Mouse (Mus musculus): ENCODE results near the gene Taf11. TPM values are rescaled to one million over a fixed set of nuclear protein-coding genes. Genes with fewer than 3 reads are reported as not detected.

The Taf11 gene
- 10 to 100 TPM; 22.9 to 24.7 TPM for total RNA-seq (2021)
- long read RNA-seq, experiment 1, transcript Taf11-201 (5 exons, 1,220 nt), result major isoform, 12 of 16 reads
- long read RNA-seq, experiment 1, partial matches to known transcripts, result 0 of 16 reads
- long read RNA-seq, experiment 1, other reads (novel, unspliced or antisense), result 4 of 16 reads
- long read RNA-seq, experiment 2, partial matches to known transcripts, result 0 of 2 reads
- long read RNA-seq, experiment 2, other reads (novel, unspliced or antisense), result 2 of 2 reads

GRCm38 (mm10) chr17:27909622-27910500 is at the start of gene Taf11:
Gene Taf11 (minus strand): TSS chr17:27909844.
- peak in 1 of 2 experiments; percentile 54 for DNase-seq

DNA sequence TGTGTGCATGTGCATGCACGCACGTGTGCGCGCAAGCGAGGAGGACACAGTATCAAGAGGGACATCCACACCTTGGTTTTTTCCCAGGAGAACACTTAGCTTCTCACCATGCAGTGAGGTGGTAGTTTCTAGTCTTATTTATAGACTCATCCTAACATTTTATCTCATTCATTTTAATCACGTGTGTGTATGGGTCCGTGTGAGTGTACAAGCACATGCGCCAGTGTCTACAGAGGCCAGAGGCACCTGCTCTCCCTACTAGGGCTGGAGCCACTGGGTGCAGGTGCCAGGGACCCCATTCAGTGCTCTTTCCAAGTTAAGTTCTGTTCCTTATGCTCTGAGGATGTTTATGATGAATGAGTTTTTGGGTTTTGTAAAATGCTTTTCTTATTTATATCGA is 48.0 kb upstream of the Taf11 start:
- DNase-seq, result peak in 1 of 2 experiments; percentile 28

- peak in 1 of 2 experiments; percentile 48 for DNase-seq
Measured at GRCm38 (mm10) chr17:27954629-27955402, 45.2 kb upstream of the Taf11 start.

- no peak for DNase-seq
Measured at GRCm38 (mm10) chr17:27953136-27953535, 43.5 kb upstream of the Taf11 start.

DNA sequence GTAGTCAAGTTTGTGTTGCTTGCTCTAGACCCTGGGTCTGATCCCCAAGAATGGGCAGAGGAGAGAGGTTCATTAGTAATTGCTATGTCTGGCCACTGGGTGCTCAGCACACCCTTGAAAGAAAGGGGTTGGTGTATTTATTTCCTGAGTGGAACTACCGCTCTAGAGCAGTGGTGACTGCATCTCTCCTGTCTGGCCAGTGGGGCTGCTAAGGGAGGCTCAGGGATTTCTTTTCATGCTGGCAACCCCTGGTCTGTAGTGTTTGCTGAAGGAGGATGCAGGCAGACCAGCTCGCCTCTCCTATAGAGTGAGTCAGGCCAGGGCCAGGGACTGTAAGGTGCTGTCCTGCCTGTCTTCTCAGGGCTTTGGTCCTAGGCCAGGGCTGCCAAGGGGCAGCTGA is 37.5 kb upstream of the Taf11 start:
- no peak for DNase-seq

DNA sequence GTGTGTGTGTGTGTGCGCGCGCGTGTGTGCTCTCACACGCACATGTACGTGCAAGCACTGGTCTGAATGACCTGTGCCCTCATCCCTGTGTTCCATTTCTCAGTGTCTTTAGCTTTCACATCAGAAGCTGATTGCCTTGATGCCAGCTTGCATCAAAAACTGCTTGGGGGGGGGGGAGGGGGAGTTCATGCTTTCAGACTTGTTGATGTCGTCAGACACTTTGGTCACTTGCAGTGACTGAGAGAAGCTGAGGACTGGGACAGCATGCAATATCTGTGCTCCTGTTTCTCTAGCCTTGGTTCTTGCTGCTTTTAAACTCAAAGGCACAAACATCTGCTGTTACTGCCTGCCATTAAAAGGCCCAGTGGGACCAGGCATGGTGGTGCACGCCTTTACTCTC is 36.7 kb upstream of the Taf11 start:
- DNase-seq, result no peak

DNA sequence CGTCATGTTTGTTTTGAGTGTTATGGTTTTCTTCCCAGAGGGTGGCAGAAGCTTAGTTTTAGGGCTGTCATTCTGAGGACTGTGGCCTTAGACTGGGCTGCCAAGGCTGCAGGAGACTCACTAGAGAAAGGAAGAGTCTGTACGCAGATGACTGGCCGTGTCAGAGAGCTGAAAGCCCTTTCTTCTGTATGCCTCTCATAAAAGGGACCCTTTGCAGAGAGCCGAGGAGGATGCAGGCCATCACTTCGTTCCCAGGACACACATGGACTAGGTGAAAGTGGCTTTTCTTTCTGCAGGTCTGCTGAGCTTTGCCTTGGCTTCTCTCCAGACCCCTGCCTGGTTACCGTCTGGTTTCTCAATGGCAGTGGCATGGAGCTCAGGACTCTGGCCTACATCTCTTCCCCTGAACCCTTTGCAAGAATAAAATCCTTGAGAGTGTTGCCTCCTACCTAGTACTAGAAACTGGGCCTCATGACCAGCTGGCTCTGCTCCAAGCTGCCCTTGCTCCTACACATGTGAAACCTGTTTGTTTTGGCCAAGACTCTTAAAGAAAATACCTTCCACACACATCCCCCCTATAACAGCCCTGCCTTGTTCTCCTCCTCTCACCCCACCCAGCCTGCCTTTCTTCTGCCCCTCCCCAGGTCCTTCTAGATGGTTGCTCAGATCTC is 36.0 kb upstream of the Taf11 start:
- DNase-seq, result peak in 1 of 2 experiments; percentile 52

- no peak for DNase-seq
Measured at GRCm38 (mm10) chr17:27942131-27942530, 32.5 kb upstream of the Taf11 start.

DNA sequence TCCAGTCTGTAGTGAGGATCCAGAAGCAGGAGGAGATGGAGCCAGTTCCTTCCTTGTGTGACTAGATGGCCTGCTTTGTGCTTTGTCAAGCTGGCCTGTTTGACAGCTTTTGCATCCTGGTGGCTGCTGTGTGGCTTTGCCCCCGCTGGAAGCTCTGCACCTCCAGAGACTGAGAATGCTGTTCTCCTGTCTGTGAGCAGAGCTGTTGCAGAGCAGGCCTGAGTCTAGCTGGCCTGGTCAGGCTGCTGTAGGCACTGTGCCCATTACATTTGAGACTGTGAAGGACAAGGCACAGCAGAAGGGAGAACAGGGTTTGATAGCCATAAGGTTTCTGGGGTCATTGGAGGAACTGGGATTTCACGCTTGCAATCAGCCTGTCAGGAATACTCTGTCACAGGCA is 32.1 kb upstream of the Taf11 start:
- no peak for DNase-seq

GRCm38 (mm10) chr17:27941178-27941577 is 31.5 kb upstream of the Taf11 start:
- no peak for DNase-seq

DNA sequence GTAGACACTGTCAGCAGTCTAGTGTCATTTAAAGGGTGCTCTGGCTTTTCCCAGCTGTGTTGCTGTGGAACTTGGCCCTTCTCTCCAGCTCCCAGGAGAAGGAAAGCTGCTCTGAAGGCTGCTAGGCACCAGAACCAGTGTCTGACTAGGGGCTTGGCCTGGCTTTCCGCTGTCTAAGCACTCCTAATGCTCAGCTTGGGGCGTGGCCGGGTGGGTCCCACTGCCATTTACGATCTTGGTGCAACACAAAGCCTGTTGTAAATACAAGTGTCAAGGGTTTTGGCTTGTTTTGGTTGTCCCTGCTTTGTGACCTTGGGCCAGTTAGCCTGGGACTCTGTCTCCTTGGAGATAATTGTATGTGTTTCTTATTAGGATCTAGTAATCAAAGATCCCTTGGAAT is 30.7 kb upstream of the Taf11 start:
- peak in 1 of 2 experiments; percentile 32 for DNase-seq

GRCm38 (mm10) chr17:27939028-27939427 is 29.4 kb upstream of the Taf11 start:
- DNase-seq, result peak in 1 of 2 experiments; percentile 29

GRCm38 (mm10) chr17:27938121-27938754 is 28.6 kb upstream of the Taf11 start:
- peak in 1 of 2 experiments; percentile 57 for DNase-seq

DNA sequence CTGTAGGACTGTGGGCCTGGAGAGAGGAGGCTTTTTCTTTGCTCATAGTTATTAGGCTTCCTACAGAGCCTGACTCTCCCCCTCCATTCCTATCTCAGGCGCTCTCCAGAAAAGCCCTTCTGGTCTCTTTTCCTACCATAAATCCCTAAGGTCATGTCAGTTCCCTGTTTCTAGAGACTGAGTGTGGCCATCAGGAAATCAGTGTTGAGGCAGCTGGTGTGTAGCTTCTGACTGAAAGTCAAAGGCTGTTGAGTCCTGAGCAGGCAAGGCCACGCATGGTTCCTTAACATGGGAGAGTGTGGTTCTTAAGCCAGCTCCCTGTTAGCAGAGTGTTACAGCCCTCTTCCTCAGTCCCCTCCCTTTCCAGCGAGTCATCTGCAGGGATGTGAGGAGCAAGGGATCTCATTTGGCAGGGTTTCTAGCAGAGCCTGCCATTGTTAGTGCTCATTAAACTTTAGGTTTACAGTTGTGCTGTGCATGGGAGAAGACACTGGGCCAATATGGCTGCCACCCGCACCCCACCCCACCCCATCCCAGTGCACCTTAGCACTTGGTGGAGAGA is 27.5 kb upstream of the Taf11 start:
- DNase-seq, result no peak

GRCm38 (mm10) chr17:27935091-27935490 is 25.4 kb upstream of the Taf11 start:
- DNase-seq, result peak in 1 of 2 experiments; percentile 35

GRCm38 (mm10) chr17:27934136-27934910 is 24.7 kb upstream of the Taf11 start:
- DNase-seq, result no peak

DNA sequence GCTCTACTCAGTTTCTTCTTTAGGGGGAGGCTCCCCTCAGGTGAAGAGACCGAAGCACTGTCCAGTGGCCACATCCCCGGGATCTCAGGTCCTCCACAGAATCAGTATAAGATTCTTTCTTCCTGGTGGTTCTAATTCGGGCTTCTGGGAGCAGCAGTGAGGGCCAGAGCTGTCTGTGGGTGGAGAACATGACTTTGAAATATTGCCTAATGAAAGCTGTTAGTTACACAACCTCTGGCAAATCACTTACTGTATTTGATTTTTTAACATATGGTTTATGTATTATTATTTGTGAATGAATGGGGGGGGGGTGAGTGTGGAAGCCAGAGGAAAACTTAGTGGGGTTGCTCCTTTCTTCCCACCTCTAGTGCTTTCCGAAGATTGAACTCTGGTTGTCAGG is 22.2 kb upstream of the Taf11 start:
- DNase-seq, result no peak

DNA sequence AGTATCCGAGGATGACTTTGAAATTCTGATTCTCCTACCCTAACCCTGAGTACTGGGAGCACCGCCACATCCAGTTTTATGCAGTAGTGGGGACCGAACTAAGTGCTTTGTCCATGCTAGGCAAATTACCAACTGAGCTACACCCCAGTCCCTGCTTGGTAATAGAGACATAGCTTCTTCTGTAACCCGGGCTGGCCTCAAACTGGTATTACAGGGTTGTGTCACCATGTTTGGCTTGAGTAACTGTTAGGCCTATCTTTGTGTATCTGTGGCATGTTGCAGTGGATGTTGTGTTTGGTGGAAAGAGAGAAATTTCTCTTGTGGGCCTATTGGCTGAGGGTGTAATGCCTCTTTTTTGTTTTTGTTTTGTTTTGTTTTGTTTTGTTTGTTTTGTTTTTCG is 20.6 kb upstream of the Taf11 start:
- DNase-seq, result no peak

DNA sequence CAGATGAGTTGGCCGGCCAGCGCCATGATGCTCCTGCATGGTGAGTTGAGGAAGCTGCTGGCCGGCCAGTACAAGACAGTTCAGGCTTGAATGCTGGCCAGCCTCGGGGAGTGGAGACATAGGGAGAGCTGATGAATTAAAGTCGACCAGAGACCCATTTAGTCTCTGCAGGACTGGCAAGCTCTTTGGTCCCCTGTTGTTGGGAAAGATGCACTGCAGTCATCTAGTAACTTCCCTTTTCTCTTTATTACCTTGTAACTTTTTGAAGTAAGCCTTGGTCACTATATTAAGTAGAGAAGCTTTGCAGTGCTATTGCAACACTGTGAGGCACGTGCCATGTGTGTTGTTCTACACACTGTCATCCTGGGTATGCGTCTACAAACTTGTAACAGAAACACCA is 15.9 kb upstream of the Taf11 start:
- DNase-seq, result no peak

DNA sequence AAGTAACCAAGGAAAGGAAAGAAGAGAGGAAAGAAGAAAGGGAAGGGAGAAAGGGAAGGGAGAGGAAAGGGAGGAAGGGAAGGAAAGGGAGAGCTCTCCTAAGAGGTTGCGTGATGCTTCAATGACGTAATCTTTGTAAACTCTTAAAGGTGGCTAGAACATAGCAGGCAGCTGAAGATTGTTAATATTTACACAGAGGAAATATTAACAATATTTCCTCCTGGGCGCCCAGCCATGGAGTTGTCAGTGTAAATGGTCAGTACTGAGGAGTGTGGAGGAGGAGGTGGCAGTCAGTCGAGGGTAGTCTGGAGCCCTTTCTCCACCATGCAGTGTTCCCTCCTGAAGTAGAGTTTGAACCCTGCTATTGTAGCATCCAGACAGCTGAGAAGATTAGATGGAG is 15.4 kb upstream of the Taf11 start:
- no peak for DNase-seq
